Mouse (Mus musculus) G1E (cell line): Measurements from ENCODE around the gene Lce1f. TPM values are rescaled to one million over a fixed set of nuclear protein-coding genes. Genes with fewer than 3 reads are reported as not detected.
"Not testable (repeated sequence)": the region's sequence is repeated elsewhere in the genome, so short reads cannot be mapped to it uniquely, and the experiment has no call there.

ENCODE experiments used
- ATAC-seq: 2 replicates; pipeline ENCODE4 v1.8.0; 2016; ENCODE audit warnings: mild to moderate bottlenecking; ENCODE audit not compliant: insufficient number of reproducible peaks, poor library complexity, low FRiP score, severe bottlenecking; ENCODE audit errors: extremely low read depth
- DNase-seq: peaks from one replicate; pipeline ENCODE4 v3.0.0; 2012; ENCODE audit warnings: low spot score
- H3K27me3 ChIP-seq: 2 replicates; pipeline ENCODE4 v1.6.1; 2012; ENCODE audit warnings: mild to moderate bottlenecking, low read length, inconsistent platforms; ENCODE audit not compliant: insufficient read depth
- H3K36me3 ChIP-seq: replicated peaks from 2 replicates; pipeline ENCODE3; 2012; ENCODE audit warnings: mild to moderate bottlenecking, inconsistent platforms
- H3K4me1 ChIP-seq: 2 replicates; pipeline ENCODE4 v1.6.1; 2012; ENCODE audit warnings: low read depth, low read length, inconsistent platforms, mixed read lengths; ENCODE audit not compliant: insufficient read depth
- H3K4me3 ChIP-seq: 2 replicates; pipeline ENCODE4 v1.5.1; 2012; ENCODE audit warnings: low read depth, mild to moderate bottlenecking, inconsistent platforms, low read length, moderate library complexity, mixed read lengths
- H3K9me3 ChIP-seq: replicated peaks from 2 replicates; pipeline ENCODE4 v1.6.1; 2012; ENCODE audit warnings: inconsistent platforms
- CTCF ChIP-seq: IDR thresholded peaks from 2 replicates; pipeline ENCODE4 v1.5.1; 2012; ENCODE audit warnings: low read depth, low read length, inconsistent platforms, mixed read lengths
- GATA1 ChIP-seq: IDR thresholded peaks from 2 replicates; pipeline ENCODE4 v1.6.1; 2012; ENCODE audit warnings: borderline replicate concordance, low read length, inconsistent platforms, mixed read lengths
- GATA2 ChIP-seq: IDR thresholded peaks from 2 replicates; pipeline ENCODE4 v1.6.1; 2012; ENCODE audit warnings: low read depth, low read length, inconsistent platforms, borderline replicate concordance
- POLR2AphosphoS5 ChIP-seq: IDR thresholded peaks from 2 replicates; pipeline ENCODE4 v1.6.1; 2012; ENCODE audit warnings: low read depth, low read length, inconsistent platforms; ENCODE audit not compliant: insufficient replicate concordance
- TAL1 ChIP-seq: conservative IDR thresholded peaks from 2 replicates; pipeline ENCODE4 v1.6.1; 2012; ENCODE audit warnings: low read depth, low read length, inconsistent platforms, mixed read lengths
- polyA plus RNA-seq: library from polyadenylated mRNA; stranded (reverse); fragments of >175 nt; gene quantifications from 2 replicates; pipeline ENCODE4 v1.2.3, GENCODE M21; 2012
- total RNA-seq, 2 experiments: library from RNA; stranded (forward) in 1 of 2; stranded (reverse) in 1 of 2; fragments of 200-1000 nt in 1 of 2; fragments of >200 nt in 1 of 2; fragmentation: Nextera tagmentation in 1 of 2; gene quantifications; 2 replicates each; pipeline ENCODE4 v1.2.3; 2014 to 2017

Lce1f gene
- total and polyA plus RNA-seq, 3 experiments: not detected

DNA sequence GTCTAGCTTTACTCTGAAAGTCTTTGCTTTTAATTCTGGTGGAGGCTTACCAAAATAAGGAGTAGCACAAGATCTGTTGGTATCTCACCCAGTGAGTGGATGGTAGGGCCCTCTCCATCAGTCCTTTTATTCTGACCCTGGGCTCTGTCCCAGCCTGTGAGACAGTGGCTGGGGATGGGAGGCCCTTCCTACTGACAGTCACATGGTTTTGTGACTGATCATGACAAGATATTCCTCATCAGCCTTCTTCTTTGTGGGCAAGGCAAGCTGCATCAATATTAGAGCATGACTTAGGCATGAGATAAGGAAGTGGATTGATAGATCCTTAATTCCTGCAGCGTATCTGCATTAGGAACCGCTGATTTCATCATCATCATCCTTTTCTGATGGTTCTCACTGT is 11.2 kb downstream of the Lce1f start, which contains the start of gene Lce1e:
TSS of gene Lce1e (minus strand) at position 101 of the 400 bp plus-strand sequence.
- Histone ChIP-seq H3K9me3 (no peaks in the 10 kb centered on the region), H3K27me3 (no peaks in the 10 kb centered on the region), H3K4me3 (no peak within 1 kb of the TSS), H3K4me1 (no peaks in the 10 kb centered on the region), H3K36me3 (no peaks in the 10 kb centered on the region)
- ATAC-seq (no peak), DNase-seq (no peak)
- TF ChIP-seq GATA1: no peak
- no peak for TF ChIP-seq GATA2

DNA sequence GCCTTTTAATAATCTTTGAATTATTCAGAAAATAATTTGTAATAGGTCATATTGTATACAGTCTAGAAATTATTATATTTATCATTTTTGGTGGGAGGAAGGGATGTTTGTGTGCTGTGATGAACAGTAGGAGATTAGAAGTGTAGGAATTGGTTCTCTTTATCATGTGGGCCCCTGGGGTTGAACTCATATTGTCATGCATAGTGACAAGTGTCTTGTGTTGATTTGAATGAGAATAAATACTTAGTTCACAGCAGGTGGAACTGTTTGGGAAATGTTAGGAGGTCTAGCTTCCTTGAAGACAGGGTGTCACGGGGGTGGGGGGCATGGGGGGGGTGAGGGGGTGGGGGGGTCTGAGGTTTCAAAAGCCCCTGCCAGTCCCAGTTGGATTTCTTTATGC is 25.5 kb downstream of the Lce1f start:
- DNase-seq (no peak), ATAC-seq (no peak)
- H3K4me1 ChIP-seq: no peaks in the 10 kb centered on the region
- H3K36me3 ChIP-seq: no peaks in the 10 kb centered on the region
- H3K4me3 ChIP-seq: no peak overlapping the region
- no peaks in the 10 kb centered on the region for H3K9me3 ChIP-seq
- TF ChIP-seq TAL1 (no peak), CTCF (no peak), POLR2AphosphoS5 (no peak), GATA1 (no peak), GATA2 (no peak)
- no peaks in the 10 kb centered on the region for H3K27me3 ChIP-seq

GRCm38 (mm10) chr3:92691688-92692087 is 28.5 kb downstream of the Lce1f start:
- H3K4me1 ChIP-seq: no peaks in the 10 kb centered on the region
- no peak for ATAC-seq
- H3K9me3 ChIP-seq: no peaks in the 10 kb centered on the region
- H3K27me3 ChIP-seq: no peaks in the 10 kb centered on the region
- DNase-seq: no peak
- no peaks in the 10 kb centered on the region for H3K36me3 ChIP-seq
- H3K4me3 ChIP-seq: no peak overlapping the region
- TF ChIP-seq POLR2AphosphoS5: no peak
- TF ChIP-seq CTCF: no peak

DNA sequence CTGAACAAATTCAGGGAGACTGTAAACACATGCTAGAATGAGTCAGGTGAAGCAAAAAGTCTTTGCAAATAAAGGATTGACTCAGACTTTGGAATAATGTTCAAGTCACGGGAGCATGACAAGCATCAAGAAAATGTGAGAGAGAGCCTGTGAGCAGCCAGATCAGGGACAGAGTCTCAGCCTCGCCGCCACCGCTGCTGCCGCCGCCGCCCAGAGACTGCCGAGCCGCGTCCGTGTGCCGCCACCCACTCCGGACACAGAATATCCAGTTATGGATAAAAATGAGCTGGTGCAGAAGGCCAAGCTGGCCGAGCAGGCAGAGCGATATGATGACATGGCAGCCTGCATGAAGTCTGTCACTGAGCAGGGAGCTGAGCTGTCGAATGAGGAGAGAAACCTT is 31.0 kb downstream of the Lce1f start:
- DNase-seq, H3K36me3 ChIP-seq, H3K9me3 ChIP-seq, H3K4me1 ChIP-seq, H3K27me3 ChIP-seq, ATAC-seq: not testable (repeated sequence)
- H3K4me3 ChIP-seq: peak overlapping the region; percentile 45; the same call in 1 of the 2 replicates

- H3K4me1 ChIP-seq: no peaks in the 10 kb centered on the region
- TF ChIP-seq GATA2 (no peak), POLR2AphosphoS5 (no peak), GATA1 (no peak), TAL1 (no peak), CTCF (no peak)
- H3K36me3 ChIP-seq: no peaks in the 10 kb centered on the region
- ATAC-seq (no peak), DNase-seq (no peak)
- no peak within 1 kb of the TSS for H3K4me3 ChIP-seq
- no peaks in the 10 kb centered on the region for H3K27me3 ChIP-seq
- H3K9me3 ChIP-seq: no peaks in the 10 kb centered on the region
Measured at GRCm38 (mm10) chr3:92687110-92687509, 33.0 kb downstream of the Lce1f start, which contains the start of gene Lce1d. Lce1d (minus strand) TSS chr3:92687210.

DNA sequence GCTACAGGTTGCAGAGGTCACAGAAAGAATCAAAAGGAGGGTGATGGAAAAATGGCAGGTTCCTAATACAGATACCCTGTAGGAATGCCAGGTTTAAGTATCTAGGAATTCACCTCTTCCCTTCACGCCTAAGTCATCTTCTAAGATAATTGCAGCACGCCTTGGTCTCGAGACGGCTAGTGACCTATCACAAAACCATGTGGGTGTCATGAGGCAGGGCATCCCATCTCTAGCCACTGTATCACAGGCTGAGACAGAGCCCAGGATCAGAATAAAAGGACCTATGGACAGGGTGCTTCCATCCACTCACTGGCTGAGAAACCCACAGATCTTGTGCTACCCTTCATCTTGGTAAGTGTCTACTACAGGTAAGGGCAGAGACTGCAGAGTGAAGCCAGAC is 41.2 kb downstream of the Lce1f start, which contains the start of gene Lce1c:
TSS of gene Lce1c (plus strand) at position 301 of the 400 bp plus-strand sequence.
- ATAC-seq (no peak), DNase-seq (no peak)
- TF ChIP-seq CTCF: no peak
- no peak for TF ChIP-seq GATA2
- TF ChIP-seq GATA1: no peak
- TF ChIP-seq TAL1: no peak
- H3K27me3 ChIP-seq: no peaks in the 10 kb centered on the region
- no peaks in the 10 kb centered on the region for H3K4me1 ChIP-seq
- H3K36me3 ChIP-seq: no peaks in the 10 kb centered on the region
- H3K9me3 ChIP-seq: 0 out of 2 replicates have a peak, but pooled peaks cover 3% of the 10 kb centered on the region
- H3K4me3 ChIP-seq: no peak within 1 kb of the TSS

GRCm38 (mm10) chr3:92670215-92670614 is 49.9 kb downstream of the Lce1f start, which contains the start of gene Lce1a2:
Lce1a2 (minus strand) TSS chr3:92670315.
- Histone ChIP-seq H3K4me1 (no peaks in the 10 kb centered on the region), H3K36me3 (no peaks in the 10 kb centered on the region), H3K9me3 (peaks cover 6% of the 10 kb centered on the region; the same call in 1 of the 2 replicates), H3K4me3 (no peak within 1 kb of the TSS), H3K27me3 (no peaks in the 10 kb centered on the region)
- TF ChIP-seq POLR2AphosphoS5 (no peak), GATA1 (no peak), CTCF (no peak), TAL1 (no peak)
- no peak for DNase-seq
- no peak for ATAC-seq

Other genes with a start within 250 kb of the Lce1f start
Only the 20 nearest of the 27 such genes appear.
- gene 2310046K23Rik, start 185.8 kb downstream of the Lce1f start, total RNA-seq (2014; fragmentation: Nextera tagmentation): not detected in 2 replicates
- gene 2310046K23Rik, start 185.8 kb downstream of the Lce1f start, total RNA-seq (2017): not detected in 2 replicates
- gene 2310046K23Rik, start 185.8 kb downstream of the Lce1f start, polyA plus RNA-seq: not detected in 2 replicates
- not detected in 2 replicates for gene Ivl, start 146.6 kb downstream of the Lce1f start, total RNA-seq (2014; fragmentation: Nextera tagmentation)
- gene Ivl, start 146.6 kb downstream of the Lce1f start, total RNA-seq (2017): 0.11 TPM in 1 of 2 replicates, not detected in the other
- not detected in 2 replicates for gene Ivl, start 146.6 kb downstream of the Lce1f start, polyA plus RNA-seq
- not detected in 2 replicates for gene Smcp, start 131.4 kb downstream of the Lce1f start, total RNA-seq (2014; fragmentation: Nextera tagmentation)
- gene Smcp, start 131.4 kb downstream of the Lce1f start, total RNA-seq (2017): not detected in 2 replicates
- gene Smcp, start 131.4 kb downstream of the Lce1f start, polyA plus RNA-seq: not detected in 2 replicates
- not detected in 2 replicates for gene 2210017I01Rik, start 112.9 kb downstream of the Lce1f start, total RNA-seq (2014; fragmentation: Nextera tagmentation)
- not detected in 2 replicates for gene 2210017I01Rik, start 112.9 kb downstream of the Lce1f start, total RNA-seq (2017)
- not detected in 2 replicates for gene 2210017I01Rik, start 112.9 kb downstream of the Lce1f start, polyA plus RNA-seq
- gene Lce6a, start 98.7 kb downstream of the Lce1f start, total RNA-seq (2014; fragmentation: Nextera tagmentation): not detected in 2 replicates
- not detected in 2 replicates for gene Lce6a, start 98.7 kb downstream of the Lce1f start, total RNA-seq (2017)
- not detected in 2 replicates for gene Lce6a, start 98.7 kb downstream of the Lce1f start, polyA plus RNA-seq
- not detected in 2 replicates for gene Lce1a1, start 72.0 kb downstream of the Lce1f start, total RNA-seq (2014; fragmentation: Nextera tagmentation)
- 0.29 TPM in 1 of 2 replicates, not detected in the other for gene Lce1a1, start 72.0 kb downstream of the Lce1f start, total RNA-seq (2017)
- gene Lce1a1, start 72.0 kb downstream of the Lce1f start, polyA plus RNA-seq: not detected in 2 replicates
- gene Lce1b, start 63.4 kb downstream of the Lce1f start, total RNA-seq (2014; fragmentation: Nextera tagmentation): not detected in 2 replicates
- gene Lce1b, start 63.4 kb downstream of the Lce1f start, total RNA-seq (2017): not detected in 2 replicates
- gene Lce1b, start 63.4 kb downstream of the Lce1f start, polyA plus RNA-seq: not detected in 2 replicates
- gene Lce1a2, start 50.0 kb downstream of the Lce1f start, total RNA-seq (2014; fragmentation: Nextera tagmentation): not detected in 2 replicates
- not detected in 2 replicates for gene Lce1a2, start 50.0 kb downstream of the Lce1f start, total RNA-seq (2017)
- gene Lce1a2, start 50.0 kb downstream of the Lce1f start, polyA plus RNA-seq: not detected in 2 replicates
- not detected in 2 replicates for gene Lce1c, start 41.1 kb downstream of the Lce1f start, total RNA-seq (2014; fragmentation: Nextera tagmentation)
- gene Lce1c, start 41.1 kb downstream of the Lce1f start, total RNA-seq (2017): not detected in 2 replicates
- not detected in 2 replicates for gene Lce1c, start 41.1 kb downstream of the Lce1f start, polyA plus RNA-seq
- not detected in 2 replicates for gene Lce1d, start 33.1 kb downstream of the Lce1f start, total RNA-seq (2014; fragmentation: Nextera tagmentation)
- not detected in 2 replicates for gene Lce1d, start 33.1 kb downstream of the Lce1f start, total RNA-seq (2017)
- gene Lce1d, start 33.1 kb downstream of the Lce1f start, polyA plus RNA-seq: not detected in 2 replicates
- gene Lce1e, start 11.3 kb downstream of the Lce1f start, total RNA-seq (2014; fragmentation: Nextera tagmentation): not detected in 2 replicates
- gene Lce1e, start 11.3 kb downstream of the Lce1f start, total RNA-seq (2017): not detected in 2 replicates
- gene Lce1e, start 11.3 kb downstream of the Lce1f start, polyA plus RNA-seq: not detected in 2 replicates
- gene Gm38119, start 18.7 kb upstream of the Lce1f start, total RNA-seq (2014; fragmentation: Nextera tagmentation): not detected in 2 replicates
- not detected in 2 replicates for gene Gm38119, start 18.7 kb upstream of the Lce1f start, total RNA-seq (2017)
- gene Gm38119, start 18.7 kb upstream of the Lce1f start, polyA plus RNA-seq: not detected in 2 replicates
- not detected in 2 replicates for gene Lce1g, start 32.0 kb upstream of the Lce1f start, total RNA-seq (2014; fragmentation: Nextera tagmentation)
- not detected in 2 replicates for gene Lce1g, start 32.0 kb upstream of the Lce1f start, total RNA-seq (2017)
- not detected in 2 replicates for gene Lce1g, start 32.0 kb upstream of the Lce1f start, polyA plus RNA-seq
- not detected in 2 replicates for gene Lce1h, start 44.7 kb upstream of the Lce1f start, total RNA-seq (2014; fragmentation: Nextera tagmentation)
- gene Lce1h, start 44.7 kb upstream of the Lce1f start, total RNA-seq (2017): not detected in 2 replicates
- gene Lce1h, start 44.7 kb upstream of the Lce1f start, polyA plus RNA-seq: not detected in 2 replicates
- not detected in 2 replicates for gene Lce1i, start 58.5 kb upstream of the Lce1f start, total RNA-seq (2014; fragmentation: Nextera tagmentation)
- not detected in 2 replicates for gene Lce1i, start 58.5 kb upstream of the Lce1f start, total RNA-seq (2017)
- not detected in 2 replicates for gene Lce1i, start 58.5 kb upstream of the Lce1f start, polyA plus RNA-seq
- gene Lce1j, start 70.2 kb upstream of the Lce1f start, total RNA-seq (2014; fragmentation: Nextera tagmentation): not detected in 2 replicates
- not detected in 2 replicates for gene Lce1j, start 70.2 kb upstream of the Lce1f start, total RNA-seq (2017)
- gene Lce1j, start 70.2 kb upstream of the Lce1f start, polyA plus RNA-seq: not detected in 2 replicates
- not detected in 2 replicates for gene Lce1k, start 87.5 kb upstream of the Lce1f start, total RNA-seq (2014; fragmentation: Nextera tagmentation)
- not detected in 2 replicates for gene Lce1k, start 87.5 kb upstream of the Lce1f start, total RNA-seq (2017)
- gene Lce1k, start 87.5 kb upstream of the Lce1f start, polyA plus RNA-seq: not detected in 2 replicates
- not detected in 2 replicates for gene Kprp, start 106.9 kb upstream of the Lce1f start, total RNA-seq (2014; fragmentation: Nextera tagmentation)
- 0.05 and 0.06 TPM in 2 replicates for gene Kprp, start 106.9 kb upstream of the Lce1f start, total RNA-seq (2017)
- gene Kprp, start 106.9 kb upstream of the Lce1f start, polyA plus RNA-seq: not detected in 2 replicates
- not detected in 2 replicates for gene Lce1l, start 130.9 kb upstream of the Lce1f start, total RNA-seq (2014; fragmentation: Nextera tagmentation)
- gene Lce1l, start 130.9 kb upstream of the Lce1f start, total RNA-seq (2017): not detected in 2 replicates
- gene Lce1l, start 130.9 kb upstream of the Lce1f start, polyA plus RNA-seq: not detected in 2 replicates
- gene 2310050C09Rik, start 149.9 kb upstream of the Lce1f start, total RNA-seq (2014; fragmentation: Nextera tagmentation): not detected in 2 replicates
- not detected in 2 replicates for gene 2310050C09Rik, start 149.9 kb upstream of the Lce1f start, total RNA-seq (2017)
- not detected in 2 replicates for gene 2310050C09Rik, start 149.9 kb upstream of the Lce1f start, polyA plus RNA-seq